Mouse (Mus musculus) heart, postnatal 0 days (tissue): ENCODE measurements around the gene Arf5.

Experiments used
- CTCF ChIP-seq: IDR thresholded peaks from 2 replicates; pipeline ENCODE4 v1.5.1; 2016; ENCODE audit warnings: antibody characterized with exemption, control low read depth, low read depth
- EP300 ChIP-seq: IDR thresholded peaks from 2 replicates; pipeline ENCODE4 v1.6.1; 2016; ENCODE audit warnings: antibody characterized with exemption, low read depth

DNA sequence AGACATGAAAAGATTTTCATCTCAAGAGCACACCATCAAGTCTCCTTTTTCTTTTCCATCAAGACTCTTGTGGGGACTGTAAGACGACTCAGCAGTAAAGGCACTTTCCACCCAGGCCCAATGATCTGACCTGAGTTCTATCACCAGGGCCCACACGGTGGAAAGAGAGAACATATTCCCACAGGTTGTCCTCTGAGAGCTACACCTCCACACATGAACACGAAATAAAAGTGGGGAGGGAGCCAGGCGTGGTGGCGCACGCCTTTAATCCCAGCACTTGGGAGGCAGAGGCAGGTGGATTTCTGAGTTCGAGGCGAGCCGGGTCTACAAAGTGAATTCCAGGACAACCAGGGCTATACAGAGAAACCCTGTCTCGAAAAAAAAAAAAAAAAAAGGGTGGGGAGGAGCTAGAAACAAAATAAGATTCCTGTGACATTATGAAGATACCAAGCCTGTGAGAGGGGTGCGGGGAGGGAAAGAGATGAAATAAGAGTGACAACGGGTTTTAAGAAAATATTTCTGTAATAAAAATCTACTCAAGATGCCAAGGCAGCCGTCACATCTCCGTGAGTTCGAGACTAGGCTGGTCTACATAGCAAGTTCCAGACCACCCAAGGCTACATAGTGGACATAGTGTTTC, 589 bp upstream of the Arf5 start:
- TF ChIP-seq CTCF (no peak), EP300 (no peak)
